Mouse (Mus musculus): Measurements from ENCODE around the gene Siva1.

- TF ChIP-seq CTCF (IDR thresholded peaks at IDR 0.05; ENCODE audit: control insufficient read depth, insufficient read depth, insufficient read length) (no peak), MYOG (IDR thresholded peaks at IDR 0.05; ENCODE audit: control insufficient read depth, extremely low read depth, insufficient read length) (no peak), FOSL1 (IDR thresholded peaks at IDR 0.05; ENCODE audit: insufficient read depth, low read length, poor library complexity, severe bottlenecking) (no peak), MYOD1 (IDR thresholded peaks at IDR 0.05; ENCODE audit: control insufficient read depth, insufficient read length, low read depth) (no peak)
Observed at GRCm38 (mm10) chr12:112621900-112622299, 22.6 kb upstream of the Siva1 start.
